Mouse (Mus musculus) layer of hippocampus, adult 9-10 months (tissue): ENCODE results near the gene Ly6g6f.
"Not testable (repeated sequence)": the region's sequence is repeated elsewhere in the genome, so short reads cannot be mapped to it uniquely, and the experiment has no call there.

ENCODE experiments used
- DNase-seq: peaks from one replicate; pipeline ENCODE4 v3.0.0; 2022; ENCODE audit warnings: low spot score

Gene Ly6g6f

GRCm38 (mm10) chr17:35085208-35085865 lies at the start of gene Ly6g6f:
TSS of gene Ly6g6f (minus strand) at chr17:35085610.
- no peak for DNase-seq

DNA sequence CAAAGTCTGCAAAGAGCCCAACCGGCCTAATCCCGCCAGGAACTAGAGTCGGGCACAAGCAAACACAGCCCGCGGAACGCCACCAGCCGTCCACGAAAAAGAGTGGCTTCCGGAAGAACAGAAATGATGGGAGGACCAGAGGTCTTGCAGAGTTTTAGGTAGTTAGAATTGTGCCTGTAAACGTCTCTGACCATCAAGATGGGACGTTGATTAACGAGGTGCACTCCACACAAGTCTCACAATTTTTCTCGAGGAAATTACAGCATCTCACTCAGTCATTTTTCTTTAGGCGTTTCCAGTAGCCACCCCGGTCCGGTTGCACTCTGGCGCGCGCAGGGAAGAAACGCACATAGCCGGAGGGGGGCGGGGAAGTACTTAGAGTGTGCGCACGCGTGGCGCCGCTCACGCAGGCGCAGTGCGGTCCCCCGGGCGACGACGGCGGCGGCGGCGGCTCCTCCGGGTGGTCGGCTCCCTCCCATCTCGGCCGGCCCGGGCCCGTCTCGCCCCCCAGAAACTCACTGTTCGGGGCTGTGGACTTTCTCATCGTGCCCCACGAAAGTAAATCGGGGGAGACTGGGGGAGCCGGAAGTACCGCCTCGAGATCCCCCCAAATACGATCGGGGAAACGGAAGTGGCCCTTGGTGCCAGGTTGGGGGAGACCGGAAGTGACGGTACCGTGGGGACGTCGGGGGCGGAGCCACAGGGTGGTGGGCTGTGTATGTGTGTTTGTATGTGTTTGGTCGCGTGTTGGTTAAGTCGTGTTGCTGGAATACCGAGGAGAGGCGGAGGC lies 49.6 kb upstream of the Ly6g6f start, which contains the start of gene Bag6:
TSS of gene Bag6 (plus strand) at position 378 of the 790 bp plus-strand sequence.
- peak; percentile 96 for DNase-seq

DNA sequence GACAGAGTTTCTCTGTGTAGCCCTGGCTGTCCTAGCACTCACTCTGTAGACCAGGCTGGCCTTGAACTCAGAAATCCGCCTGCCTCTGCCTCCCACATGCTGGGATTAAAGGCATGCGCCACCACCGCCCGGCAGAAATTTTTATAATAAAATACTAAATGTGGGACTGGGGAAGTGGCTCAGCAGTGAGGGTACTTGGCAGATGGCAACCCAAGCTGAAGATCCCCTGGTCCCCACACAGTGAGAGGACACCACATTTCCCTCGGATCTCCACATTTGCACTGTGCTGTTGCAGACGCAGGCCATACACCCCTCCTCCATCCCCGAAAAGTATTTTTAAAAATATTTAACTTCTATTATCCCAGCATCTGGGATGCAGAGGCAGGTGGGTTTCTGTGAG lies 48.1 kb upstream of the Ly6g6f start:
- no peak for DNase-seq

- DNase-seq, result no peak
Observed at GRCm38 (mm10) chr17:35132174-35132560, 46.8 kb upstream of the Ly6g6f start.

- no peak for DNase-seq
Observed at GRCm38 (mm10) chr17:35131500-35132173, 46.2 kb upstream of the Ly6g6f start, which contains the start of gene Apom. TSS of gene Apom (minus strand) at chr17:35132050.

DNA sequence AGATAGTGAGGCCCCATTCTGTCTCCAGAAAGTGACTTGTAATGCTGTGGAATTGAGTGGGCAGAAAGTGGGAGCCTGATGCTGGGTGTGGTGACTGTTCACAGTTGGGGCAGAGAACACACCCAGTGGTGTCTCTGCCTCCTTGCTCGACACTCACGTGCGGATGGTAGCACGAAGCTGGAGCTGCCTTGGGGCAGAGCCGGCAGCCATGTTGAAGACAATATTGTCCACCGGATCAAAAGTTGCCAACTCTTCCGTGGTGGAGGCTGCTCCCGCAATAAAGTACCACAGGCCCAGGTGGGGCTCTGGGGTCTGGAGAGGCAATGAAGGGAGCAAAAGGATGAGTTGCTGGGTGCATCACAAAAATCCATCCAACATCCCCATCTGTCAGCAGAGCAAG lies 45.6 kb upstream of the Ly6g6f start:
- no peak for DNase-seq

DNA sequence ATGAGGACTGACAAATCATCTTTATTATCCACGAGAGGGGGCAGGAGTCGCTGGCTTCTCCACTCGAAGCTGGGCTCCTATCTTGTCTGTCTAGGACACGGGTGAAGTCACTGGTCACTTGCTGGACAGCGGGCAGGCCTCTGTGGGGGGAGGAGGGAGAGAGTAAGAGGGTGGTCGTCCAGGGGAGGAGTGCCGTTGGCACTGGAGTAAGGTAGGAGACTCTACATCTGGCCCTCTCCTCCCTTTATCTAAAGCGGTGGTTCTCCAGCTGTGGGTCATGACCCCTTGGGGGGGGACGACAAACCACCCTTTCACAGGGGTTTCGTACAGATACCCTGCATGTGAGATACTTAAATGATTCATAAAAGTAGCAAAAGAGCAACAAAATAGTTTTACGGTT lies 43.6 kb upstream of the Ly6g6f start:
- DNase-seq, result no peak

- no peak for DNase-seq
Observed at GRCm38 (mm10) chr17:35127017-35127416, 41.6 kb upstream of the Ly6g6f start.

DNA sequence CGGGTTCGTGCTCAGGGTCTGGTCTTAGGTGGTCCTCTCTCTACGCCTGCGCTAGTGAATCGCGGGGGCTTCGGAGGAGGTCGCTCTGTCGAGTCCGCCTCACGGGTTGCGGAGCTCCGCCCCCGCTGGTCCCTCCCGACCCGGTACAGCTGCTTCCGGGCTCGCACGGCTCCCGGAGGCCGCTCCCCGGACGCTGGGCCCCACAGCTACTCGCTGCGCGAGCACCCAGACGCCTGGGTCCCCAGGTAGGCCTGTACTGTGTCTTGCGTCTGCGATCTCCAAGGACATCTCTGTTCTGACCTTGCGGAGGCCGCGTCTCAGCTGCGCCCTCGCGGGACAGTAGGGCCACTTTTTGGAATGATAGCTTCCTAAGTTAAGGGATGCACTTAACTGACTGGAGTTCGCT lies 40.8 kb upstream of the Ly6g6f start, which contains the start of gene D17H6S53E:
TSS of gene D17H6S53E (plus strand) at position 168 of the 406 bp plus-strand sequence.
- DNase-seq, result no peak

DNA sequence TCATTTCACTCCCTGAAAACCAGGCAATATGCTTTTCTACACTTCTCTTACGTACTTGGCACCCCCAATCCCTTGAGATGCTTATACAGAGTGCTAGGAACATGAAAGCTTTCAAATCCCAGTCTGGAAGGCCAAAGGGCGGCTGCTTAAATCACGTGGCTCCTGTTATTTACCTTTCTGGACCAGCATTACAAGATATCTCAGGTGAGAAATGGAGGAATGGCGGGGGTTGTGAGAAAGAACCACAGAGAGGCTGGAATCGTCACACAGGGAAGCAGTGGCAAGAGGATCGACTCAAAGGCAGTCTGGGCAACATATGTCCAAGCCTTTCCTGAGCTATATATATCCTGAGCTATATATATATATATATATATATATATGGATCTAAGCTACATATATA lies 40.2 kb upstream of the Ly6g6f start:
- DNase-seq, result no peak

DNA sequence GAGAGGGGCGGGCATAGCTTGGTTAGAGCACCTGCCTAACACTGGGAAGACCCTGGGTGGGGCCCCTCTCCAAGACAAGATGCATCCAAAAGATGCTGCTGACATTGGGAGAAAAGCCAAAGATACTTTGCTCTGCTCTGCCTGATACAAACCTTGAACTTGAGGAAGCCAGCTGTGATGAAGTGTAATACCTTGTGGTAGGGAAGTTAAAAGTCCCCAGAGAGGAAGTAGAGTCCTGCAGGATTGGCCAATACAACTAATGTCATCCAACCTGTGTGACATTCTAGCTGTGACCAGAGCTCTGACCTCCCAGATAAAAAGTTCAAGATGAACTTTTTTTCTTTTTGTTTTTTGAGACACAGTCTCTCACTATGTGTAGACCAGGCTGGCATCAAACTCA lies 39.7 kb upstream of the Ly6g6f start:
- DNase-seq, result no peak

GRCm38 (mm10) chr17:35124261-35124896 lies 39.0 kb upstream of the Ly6g6f start:
- not testable (repeated sequence) for DNase-seq

DNA sequence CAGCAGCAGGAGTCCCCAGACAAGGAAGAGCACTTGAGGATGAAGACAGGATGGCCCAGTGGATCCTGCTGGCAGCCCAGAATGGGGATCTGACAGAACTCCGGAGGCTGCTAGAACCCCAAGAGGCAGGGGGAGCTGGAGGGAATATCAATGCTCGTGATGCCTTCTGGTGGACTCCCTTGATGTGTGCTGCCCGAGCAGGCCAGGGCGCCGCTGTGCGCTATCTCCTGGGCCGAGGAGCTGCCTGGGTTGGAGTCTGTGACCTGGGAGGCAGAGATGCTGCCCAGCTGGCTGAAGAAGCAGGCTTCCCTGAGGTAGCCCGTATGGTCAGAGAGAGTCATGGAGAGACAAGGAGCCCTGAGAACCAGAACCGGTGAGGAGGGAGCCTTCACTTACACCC lies 37.9 kb upstream of the Ly6g6f start:
- DNase-seq, result not testable (repeated sequence)

DNA sequence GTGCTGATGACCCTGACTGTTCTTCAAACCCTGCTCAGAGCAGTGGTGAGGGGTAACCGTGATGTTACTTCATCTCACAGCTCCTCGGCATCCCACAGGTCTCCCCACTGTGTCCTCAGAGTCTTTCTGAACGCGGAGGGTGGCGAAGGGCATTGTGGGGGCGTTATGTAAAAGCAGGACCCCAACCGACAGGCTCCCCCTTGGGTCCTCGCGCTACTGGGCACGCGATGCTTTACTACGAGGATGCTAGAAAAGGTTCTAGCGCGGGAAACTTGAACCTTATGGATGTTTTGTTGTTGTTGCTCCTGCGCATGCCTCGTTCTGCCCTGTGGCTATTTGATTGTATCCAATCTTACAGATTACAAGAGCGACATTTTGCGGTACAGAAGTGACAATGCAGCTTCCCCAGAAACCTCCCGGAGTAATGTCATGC lies 36.5 kb upstream of the Ly6g6f start, which contains the start of gene Csnk2b:
TSS of gene Csnk2b (minus strand) at position 183 of the 433 bp plus-strand sequence.
- peak; percentile 44 for DNase-seq

DNA sequence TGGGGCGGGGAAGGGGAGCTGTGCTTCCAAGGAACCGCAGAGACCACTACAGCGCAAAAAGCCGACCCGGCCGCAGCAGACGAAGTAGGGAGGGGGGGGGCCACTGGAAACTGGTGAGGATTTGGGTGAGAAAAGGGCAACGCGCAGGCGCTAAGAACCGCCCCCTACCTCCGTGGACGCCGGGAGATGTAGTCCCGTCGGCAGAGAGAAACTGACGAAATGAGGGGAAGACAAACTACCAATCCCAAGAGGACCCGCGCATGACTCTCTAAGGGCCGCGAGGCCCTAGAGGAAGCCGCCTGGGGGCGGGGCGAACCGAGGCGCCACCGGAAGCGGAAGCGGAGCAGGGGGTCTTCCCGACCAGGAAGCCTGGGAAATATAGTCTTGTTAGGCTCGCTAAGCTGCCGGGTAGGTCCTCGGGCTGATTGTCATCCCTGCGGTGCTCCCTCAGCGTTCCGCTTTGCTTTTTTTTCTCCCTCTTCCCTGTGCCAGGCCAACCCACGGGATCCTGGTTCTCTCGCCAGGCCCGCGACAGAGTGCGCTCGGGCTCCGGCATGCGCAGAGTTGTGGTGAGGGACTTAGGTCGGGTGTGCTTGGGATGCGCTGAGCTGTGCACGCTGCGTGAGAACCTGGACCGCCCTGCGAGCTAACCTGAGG lies 35.9 kb upstream of the Ly6g6f start, which contains the start of gene Gpank1:
TSS of gene Gpank1 (plus strand) at position 313 of the 657 bp plus-strand sequence.
- peak; percentile 89 for DNase-seq

GRCm38 (mm10) chr17:35120745-35121142 lies 35.3 kb upstream of the Ly6g6f start:
- DNase-seq, result no peak

DNA sequence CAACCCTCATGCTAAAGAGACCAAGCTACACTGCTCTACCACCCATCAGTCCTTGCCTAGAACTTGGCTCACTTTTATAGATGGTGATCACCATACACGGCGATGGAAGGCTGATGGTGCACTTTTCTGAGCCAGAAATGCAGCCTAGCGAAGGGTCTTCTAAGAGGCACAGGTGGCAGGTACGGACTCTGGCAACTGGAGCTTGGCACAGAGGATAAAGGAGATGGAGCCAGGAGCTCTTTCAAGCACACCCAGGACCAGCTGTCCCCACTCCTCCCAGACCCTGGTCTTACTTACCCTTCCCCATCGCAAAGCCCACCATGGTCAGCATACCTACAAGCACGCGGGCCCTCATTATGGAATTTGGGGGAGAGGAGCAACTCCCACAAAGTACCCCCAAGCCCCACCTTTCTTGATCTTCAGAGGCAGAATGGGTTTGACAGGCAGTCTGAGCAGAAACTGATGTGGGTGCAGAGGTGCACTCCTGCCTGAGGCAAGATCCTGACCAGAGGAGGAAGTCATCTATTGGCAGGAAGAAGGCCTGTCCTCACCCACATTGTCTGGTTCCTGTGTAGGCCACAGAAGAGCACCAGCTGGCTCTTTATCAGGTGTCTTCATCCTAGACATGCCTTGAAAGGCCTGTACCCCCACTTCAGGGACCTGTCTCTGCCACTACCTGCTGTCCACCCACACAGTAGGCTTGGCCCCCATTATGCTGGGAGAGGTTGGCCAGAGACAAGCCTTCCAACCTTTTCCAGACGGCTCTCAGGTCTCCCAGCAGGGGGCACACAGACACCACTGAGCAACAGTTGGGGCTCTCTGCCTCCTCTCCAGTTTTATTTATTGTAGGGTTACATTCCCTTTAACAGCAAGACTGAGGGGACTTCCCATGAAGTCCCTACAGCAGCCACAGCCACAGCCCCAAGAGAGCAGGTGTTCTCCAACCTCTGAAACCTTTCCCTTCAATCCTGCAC lies 29.9 kb upstream of the Ly6g6f start, which contains the start of gene Ly6g5b:
TSS of gene Ly6g5b (minus strand) at position 383 of the 974 bp plus-strand sequence.
- no peak for DNase-seq

DNA sequence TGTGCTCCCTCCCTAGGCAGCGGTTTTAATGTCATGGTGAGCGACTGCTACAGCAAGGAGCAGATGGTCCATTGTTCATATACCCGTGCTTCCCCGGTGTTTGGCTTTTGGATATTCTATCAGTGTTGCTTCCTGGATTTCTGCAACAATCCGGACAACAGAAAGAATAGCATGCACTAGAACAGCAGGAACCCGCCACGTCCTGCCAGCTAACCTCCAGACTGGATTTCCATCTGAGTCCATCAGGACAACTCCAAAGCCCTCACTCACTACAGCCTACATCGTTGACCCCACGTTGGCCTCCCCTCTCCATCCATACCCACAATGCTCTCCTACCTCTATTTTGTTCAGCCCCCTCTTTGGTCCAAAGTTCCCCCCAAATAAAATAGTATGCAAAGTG lies 26.4 kb upstream of the Ly6g6f start:
- no peak for DNase-seq

DNA sequence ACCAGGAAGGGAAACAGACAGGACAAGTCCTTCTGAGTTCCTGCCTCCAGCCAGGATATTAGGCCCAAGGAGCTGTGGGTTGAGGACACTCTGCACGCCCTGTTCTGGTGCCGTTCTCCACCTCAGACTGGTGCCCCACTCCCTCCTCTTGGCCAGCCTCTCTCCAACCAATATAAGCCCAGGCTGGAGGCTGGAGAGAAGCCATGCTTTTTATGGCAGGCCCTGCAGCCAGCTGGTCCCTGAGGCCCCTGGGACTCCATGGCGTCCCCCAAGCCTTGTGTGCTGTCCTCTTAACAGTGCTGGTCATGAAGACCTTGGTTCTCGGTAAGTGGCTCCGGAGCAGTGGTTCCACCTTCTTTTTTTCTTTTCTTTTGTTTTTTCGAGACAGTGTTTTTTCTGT lies 22.7 kb upstream of the Ly6g6f start, which contains the start of gene Ly6g5c:
TSS of gene Ly6g5c (plus strand) at position 183 of the 400 bp plus-strand sequence.
- no peak for DNase-seq

GRCm38 (mm10) chr17:35106522-35106921 lies 21.1 kb upstream of the Ly6g6f start:
- DNase-seq, result no peak
